Mouse (Mus musculus) heart, postnatal 0 days (tissue): ENCODE measurements at regions not wholly inside any gene's neighbourhood (a gene's known extent, or its start where the extent isn't known, plus 50 kb on each side); places are given as distances from the start of the nearest gene placed in this dataset.

ENCODE experiments used
- ATAC-seq: fragments of 200-750 bp; cut with Nextera tagmentation; 2 replicates; pipeline ENCODE4 v1.8.0; 2017; ENCODE audit warnings: low read depth, moderate number of reproducible peaks, moderate library complexity; ENCODE audit not compliant: insufficient read depth
- DNase-seq: peaks from one replicate; pipeline ENCODE4 v3.0.0-alpha.2; 2016; ENCODE audit warnings: low spot score
- H3K27ac ChIP-seq: fragments of 300-500 bp; sonication (generic); 2 replicates; pipeline ENCODE4 v1.5.1; 2014; ENCODE audit warnings: low read depth, mild to moderate bottlenecking
- H3K27me3 ChIP-seq: fragments of 300-500 bp; sonication (generic); 2 replicates; pipeline ENCODE4 v1.6.1; 2014; ENCODE audit warnings: low read length, mixed read lengths; ENCODE audit not compliant: control insufficient read depth, insufficient read depth
- H3K36me3 ChIP-seq: fragments of 300-500 bp; sonication (generic); replicated peaks from 2 replicates; pipeline ENCODE4 v1.6.1; 2014; ENCODE audit warnings: low read length, mixed read lengths; ENCODE audit not compliant: control insufficient read depth, insufficient read depth
- H3K4me1 ChIP-seq: fragments of 300-500 bp; sonication (generic); 2 replicates; pipeline ENCODE4 v1.6.1; 2014; ENCODE audit warnings: antibody characterized with exemption; ENCODE audit not compliant: control insufficient read depth, insufficient read depth
- H3K4me2 ChIP-seq: fragments of 300-500 bp; sonication (generic); 2 replicates; pipeline ENCODE4 v1.6.1; 2014; ENCODE audit warnings: low read depth, mild to moderate bottlenecking, low read length, moderate library complexity
- H3K4me3 ChIP-seq: fragments of 300-500 bp; sonication (generic); 2 replicates; pipeline ENCODE4 v1.5.1; 2014; ENCODE audit warnings: low read depth, low read length
- H3K9ac ChIP-seq: fragments of 300-500 bp; sonication (generic); replicated peaks from 2 replicates; pipeline ENCODE4 v1.6.1; 2014; ENCODE audit warnings: low read depth, low read length, mixed read lengths
- H3K9me3 ChIP-seq: fragments of 300-500 bp; sonication (generic); replicated peaks from 2 replicates; pipeline ENCODE4 v1.6.1; 2016; ENCODE audit warnings: low read length; ENCODE audit not compliant: control insufficient read depth
- CTCF ChIP-seq: IDR thresholded peaks from 2 replicates; pipeline ENCODE4 v1.5.1; 2016; ENCODE audit warnings: antibody characterized with exemption, control low read depth, low read depth
- EP300 ChIP-seq: IDR thresholded peaks from 2 replicates; pipeline ENCODE4 v1.6.1; 2016; ENCODE audit warnings: antibody characterized with exemption, low read depth
- WGBS: fragments of 180-500 bp; shearing (Covaris S2); extraction: QIAGEN DNeasy Blood & Tissue Kit; methylation state at CpG from one replicate; pipeline ENCODE4 v1.1.7; 2014; 5-methylcytosine and 5-hydroxymethylcytosine counted together

- H3K4me3 ChIP-seq = no peak overlapping the region
- no peaks in the 10 kb centered on the region for H3K36me3 ChIP-seq
- TF ChIP-seq CTCF (no peak), EP300 (no peak)
- DNase-seq (no peak), ATAC-seq (no peak)
- no peak overlapping the region for H3K27ac ChIP-seq
- H3K9ac ChIP-seq = no peak overlapping the region
- no peak overlapping the region for H3K4me2 ChIP-seq
- no peaks in the 10 kb centered on the region for H3K27me3 ChIP-seq
- WGBS = 58% methylated on average over 1 of the region's 1 CpGs
- no peaks in the 10 kb centered on the region for H3K9me3 ChIP-seq
- peaks cover 4% of the 10 kb centered on the region; the same call in 1 of the 2 replicates for H3K4me1 ChIP-seq
Observed at GRCm38 (mm10) chr10:16574568-16574967, 1148.5 kb upstream of the Cited2 start.

GRCm38 (mm10) chr10:16578554-16579078 lies 1144.4 kb upstream of the Cited2 start:
- Histone ChIP-seq H3K27me3 (no peaks in the 10 kb centered on the region), H3K4me2 (no peak overlapping the region), H3K9me3 (no peaks in the 10 kb centered on the region), H3K9ac (no peak overlapping the region), H3K4me3 (no peak overlapping the region), H3K27ac (no peak overlapping the region), H3K36me3 (no peaks in the 10 kb centered on the region), H3K4me1 (peaks cover 4% of the 10 kb centered on the region; the same call in 1 of the 2 replicates)
- DNase-seq (peak; percentile 19), ATAC-seq (no peak)
- TF ChIP-seq CTCF (no peak), EP300 (no peak)
- WGBS = 43% methylated on average over 4 of the region's 4 CpGs

- H3K36me3 ChIP-seq = no peaks in the 10 kb centered on the region
- ATAC-seq (no peak), DNase-seq (no peak)
- no peak overlapping the region for H3K9ac ChIP-seq
- H3K4me1 ChIP-seq = peaks cover 4% of the 10 kb centered on the region; the same call in 1 of the 2 replicates
- H3K27ac ChIP-seq = no peak overlapping the region
- H3K4me2 ChIP-seq = no peak overlapping the region
- no peaks in the 10 kb centered on the region for H3K27me3 ChIP-seq
- H3K9me3 ChIP-seq = no peaks in the 10 kb centered on the region
- no peak overlapping the region for H3K4me3 ChIP-seq
- WGBS = 90% methylated on average over 3 of the region's 3 CpGs
- TF ChIP-seq CTCF = no peak
- no peak for TF ChIP-seq EP300
Observed at GRCm38 (mm10) chr10:16580200-16580599, 1142.8 kb upstream of the Cited2 start.

GRCm38 (mm10) chr10:16588833-16589232 lies 1134.2 kb upstream of the Cited2 start:
- Histone ChIP-seq H3K4me3 (no peak overlapping the region), H3K4me2 (no peak overlapping the region), H3K27ac (peak overlapping the region; percentile 61), H3K4me1 (peaks cover 7% of the 10 kb centered on the region; the same call in 1 of the 2 replicates), H3K27me3 (no peaks in the 10 kb centered on the region), H3K9ac (no peak overlapping the region), H3K36me3 (no peaks in the 10 kb centered on the region), H3K9me3 (no peaks in the 10 kb centered on the region)
- ATAC-seq (peak; percentile 55; the same call in 1 of the 2 replicates), DNase-seq (peak; percentile 28)
- TF ChIP-seq EP300 (no peak), CTCF (no peak)
- 54% methylated on average over 2 of the region's 2 CpGs for WGBS

- Histone ChIP-seq H3K4me2 (no peak overlapping the region), H3K27me3 (no peaks in the 10 kb centered on the region), H3K36me3 (no peaks in the 10 kb centered on the region), H3K4me1 (peaks cover 7% of the 10 kb centered on the region; the same call in 1 of the 2 replicates), H3K27ac (peak overlapping the region; percentile 61), H3K9ac (no peak overlapping the region), H3K9me3 (no peaks in the 10 kb centered on the region), H3K4me3 (no peak overlapping the region)
- 24% methylated on average over 3 of the region's 3 CpGs for WGBS
- ATAC-seq (peak; percentile 68; the same call in 1 of the 2 replicates), DNase-seq (peak; percentile 71)
- TF ChIP-seq CTCF = no peak
- no peak for TF ChIP-seq EP300
Observed at GRCm38 (mm10) chr10:16589399-16589798, 1133.6 kb upstream of the Cited2 start.

- Histone ChIP-seq H3K4me2 (no peak overlapping the region), H3K9ac (no peak overlapping the region), H3K9me3 (no peaks in the 10 kb centered on the region), H3K27ac (no peak overlapping the region), H3K27me3 (no peaks in the 10 kb centered on the region), H3K4me1 (peaks cover 7% of the 10 kb centered on the region; the same call in 1 of the 2 replicates), H3K36me3 (no peaks in the 10 kb centered on the region), H3K4me3 (no peak overlapping the region)
- ATAC-seq (no peak), DNase-seq (no peak)
- WGBS = 89% methylated on average over 4 of the region's 4 CpGs
- no peak for TF ChIP-seq EP300
- no peak for TF ChIP-seq CTCF
Observed at GRCm38 (mm10) chr10:16592870-16593269, 1130.1 kb upstream of the Cited2 start.
